Mouse (Mus musculus) stomach, embryonic 16.5 days (tissue): ENCODE data around the gene Herc3. TPM values are rescaled to one million over a fixed set of nuclear protein-coding genes. Genes with fewer than 3 reads are reported as not detected.

Experiments used
- ATAC-seq: fragments of 200-750 bp; cut with Nextera tagmentation; 2 replicates; pipeline ENCODE4 v1.8.0; 2017; ENCODE audit warnings: moderate number of reproducible peaks, moderate TSS enrichment; ENCODE audit not compliant: insufficient read depth, low FRiP score
- H3K27ac ChIP-seq: fragments of 300-500 bp; sonication (generic); 2 replicates; pipeline ENCODE4 v1.5.1; 2014; ENCODE audit warnings: low read length
- H3K27me3 ChIP-seq: fragments of 300-500 bp; sonication (generic); 2 replicates; pipeline ENCODE4 v1.6.1; 2014; ENCODE audit warnings: low read length, control low read depth, mixed read lengths; ENCODE audit not compliant: control insufficient read depth, insufficient read depth
- H3K36me3 ChIP-seq: fragments of 300-500 bp; sonication (generic); 2 replicates; pipeline ENCODE4 v1.6.1; 2014; ENCODE audit warnings: low read length; ENCODE audit not compliant: control insufficient read depth, insufficient read depth
- H3K4me1 ChIP-seq: fragments of 300-500 bp; sonication (generic); 2 replicates; pipeline ENCODE4 v1.6.1; 2014; ENCODE audit warnings: low read length, control low read depth, mixed read lengths; ENCODE audit not compliant: control insufficient read depth, insufficient read depth
- H3K4me2 ChIP-seq: fragments of 300-500 bp; sonication (generic); 2 replicates; pipeline ENCODE4 v1.6.1; 2014; ENCODE audit warnings: low read depth, low read length, mixed read lengths
- H3K4me3 ChIP-seq: fragments of 300-500 bp; sonication (generic); replicated peaks from 2 replicates; pipeline ENCODE4 v1.5.1; 2014; ENCODE audit warnings: mild to moderate bottlenecking, low read length
- H3K9ac ChIP-seq: fragments of 300-500 bp; sonication (generic); 2 replicates; pipeline ENCODE4 v1.6.1; 2014; ENCODE audit warnings: low read length
- H3K9me3 ChIP-seq: fragments of 300-500 bp; sonication (generic); replicated peaks from 2 replicates; pipeline ENCODE4 v1.6.1; 2016; ENCODE audit warnings: low read length, control low read depth; ENCODE audit not compliant: control insufficient read depth
- WGBS: fragments of 180-500 bp; shearing (Covaris S2); extraction: QIAGEN DNeasy Blood & Tissue Kit; methylation state at CpG from one replicate; pipeline ENCODE4 v1.1.7; 2014; 5-methylcytosine and 5-hydroxymethylcytosine counted together
- polyA plus RNA-seq: library from polyadenylated mRNA; unstranded; fragments of >200 nt; fragmentation: Nextera tagmentation; extraction: Ambion mirVana; gene quantifications from 2 replicates; pipeline ENCODE4 v1.2.1, GENCODE M21; 2015

The Herc3 gene
- polyA plus RNA-seq, 1 experiment from 2014 or later, result 10.3 TPM

GRCm38 (mm10) chr6:58879987-58880386, 48.7 kb downstream of the Herc3 start:
- WGBS, result 85% methylated on average over 9 of the region's 9 CpGs
- ATAC-seq, result no peak

GRCm38 (mm10) chr6:58880861-58881260, 49.6 kb downstream of the Herc3 start:
- Histone ChIP-seq H3K9ac (no peak overlapping the region), H3K27me3 (no peaks in the 10 kb centered on the region), H3K9me3 (no peaks in the 10 kb centered on the region), H3K27ac (no peak overlapping the region), H3K36me3 (no peaks in the 10 kb centered on the region), H3K4me2 (no peak overlapping the region), H3K4me3 (no peak overlapping the region), H3K4me1 (no peaks in the 10 kb centered on the region)
- 86% methylated on average over 5 of the region's 5 CpGs for WGBS
- ATAC-seq, result no peak

More at GRCm38 (mm10) chr6:58879987-58880386, 48.7 kb downstream of the Herc3 start:
- Histone ChIP-seq H3K4me2 (no peak overlapping the region), H3K4me3 (no peak overlapping the region), H3K27me3 (no peaks in the 10 kb centered on the region), H3K9me3 (no peaks in the 10 kb centered on the region), H3K4me1 (no peaks in the 10 kb centered on the region), H3K36me3 (no peaks in the 10 kb centered on the region), H3K9ac (no peak overlapping the region), H3K27ac (no peak overlapping the region)

- no peak for ATAC-seq
These were observed 50.1 kb downstream of the Herc3 start for GRCm38 (mm10) chr6:58881363-58881762.

GRCm38 (mm10) chr6:58882271-58882670, 51.0 kb downstream of the Herc3 start:
- ATAC-seq, result no peak
- Histone ChIP-seq H3K4me1 (no peaks in the 10 kb centered on the region), H3K36me3 (peaks cover 2% of the 10 kb centered on the region; the same call in 1 of the 2 replicates), H3K4me3 (no peak overlapping the region), H3K9ac (no peak overlapping the region), H3K27ac (no peak overlapping the region), H3K9me3 (no peaks in the 10 kb centered on the region), H3K4me2 (no peak overlapping the region), H3K27me3 (no peaks in the 10 kb centered on the region)
- 78% methylated on average over 6 of the region's 6 CpGs for WGBS

More at GRCm38 (mm10) chr6:58881363-58881762, 50.1 kb downstream of the Herc3 start:
- 85% methylated on average over 3 of the region's 3 CpGs for WGBS
- Histone ChIP-seq H3K27me3 (no peaks in the 10 kb centered on the region), H3K4me2 (no peak overlapping the region), H3K9me3 (no peaks in the 10 kb centered on the region), H3K4me3 (no peak overlapping the region), H3K27ac (no peak overlapping the region), H3K4me1 (no peaks in the 10 kb centered on the region), H3K9ac (no peak overlapping the region), H3K36me3 (no peaks in the 10 kb centered on the region)

GRCm38 (mm10) chr6:58889917-58890316, 58.7 kb downstream of the Herc3 start:
- no peak overlapping the region for H3K4me2 ChIP-seq
- WGBS, result 86% methylated on average over 3 of the region's 3 CpGs
- no peak for ATAC-seq

GRCm38 (mm10) chr6:58893307-58893706, 62.0 kb downstream of the Herc3 start:
- ATAC-seq, result no peak
- Histone ChIP-seq H3K4me1 (no peaks in the 10 kb centered on the region), H3K27ac (no peak overlapping the region), H3K27me3 (no peaks in the 10 kb centered on the region), H3K9me3 (no peaks in the 10 kb centered on the region), H3K36me3 (no peaks in the 10 kb centered on the region), H3K9ac (no peak overlapping the region), H3K4me3 (no peak overlapping the region), H3K4me2 (no peak overlapping the region)
- 79% methylated on average over 6 of the region's 6 CpGs for WGBS

More at GRCm38 (mm10) chr6:58889917-58890316, 58.7 kb downstream of the Herc3 start:
- Histone ChIP-seq H3K4me1 (no peaks in the 10 kb centered on the region), H3K36me3 (peaks cover 2% of the 10 kb centered on the region; the same call in 1 of the 2 replicates), H3K4me3 (no peak overlapping the region), H3K9me3 (no peaks in the 10 kb centered on the region), H3K27me3 (no peaks in the 10 kb centered on the region), H3K27ac (no peak overlapping the region), H3K9ac (no peak overlapping the region)

GRCm38 (mm10) chr6:58894994-58895393, 63.7 kb downstream of the Herc3 start:
- H3K9me3 ChIP-seq, result no peaks in the 10 kb centered on the region
- H3K4me1 ChIP-seq, result no peaks in the 10 kb centered on the region
- no peak overlapping the region for H3K4me3 ChIP-seq
- H3K36me3 ChIP-seq, result no peaks in the 10 kb centered on the region
- ATAC-seq, result no peak
- no peak overlapping the region for H3K9ac ChIP-seq
- no peak overlapping the region for H3K27ac ChIP-seq
- H3K4me2 ChIP-seq, result no peak overlapping the region
- H3K27me3 ChIP-seq, result no peaks in the 10 kb centered on the region
- 75% methylated on average over 4 of the region's 4 CpGs for WGBS

- H3K9me3 ChIP-seq, result no peaks in the 10 kb centered on the region
- no peak for ATAC-seq
- H3K9ac ChIP-seq, result no peak overlapping the region
- H3K27ac ChIP-seq, result no peak overlapping the region
- H3K4me1 ChIP-seq, result no peaks in the 10 kb centered on the region
- H3K4me2 ChIP-seq, result no peak overlapping the region
- no peaks in the 10 kb centered on the region for H3K36me3 ChIP-seq
- H3K27me3 ChIP-seq, result no peaks in the 10 kb centered on the region
- 79% methylated on average over 3 of the region's 3 CpGs for WGBS
- H3K4me3 ChIP-seq, result no peak overlapping the region
These were observed 65.4 kb downstream of the Herc3 start for GRCm38 (mm10) chr6:58896648-58897047.

GRCm38 (mm10) chr6:58899076-58899475, 67.8 kb downstream of the Herc3 start:
- no peaks in the 10 kb centered on the region for H3K9me3 ChIP-seq

GRCm38 (mm10) chr6:58900536-58900935, 69.3 kb downstream of the Herc3 start:
- WGBS, result 58% methylated on average over 7 of the region's 7 CpGs
- ATAC-seq, result peak; percentile 69
- no peaks in the 10 kb centered on the region for H3K27me3 ChIP-seq

More at GRCm38 (mm10) chr6:58899076-58899475, 67.8 kb downstream of the Herc3 start:
- no peaks in the 10 kb centered on the region for H3K36me3 ChIP-seq
- no peak overlapping the region for H3K27ac ChIP-seq
- H3K4me3 ChIP-seq, result no peak overlapping the region
- H3K4me1 ChIP-seq, result no peaks in the 10 kb centered on the region
- no peak overlapping the region for H3K9ac ChIP-seq
- ATAC-seq, result no peak
- WGBS, result 82% methylated on average over 3 of the region's 3 CpGs
- no peaks in the 10 kb centered on the region for H3K27me3 ChIP-seq
- H3K4me2 ChIP-seq, result no peak overlapping the region

More at GRCm38 (mm10) chr6:58900536-58900935, 69.3 kb downstream of the Herc3 start:
- no peak overlapping the region for H3K9ac ChIP-seq
- no peak overlapping the region for H3K4me3 ChIP-seq
- H3K4me1 ChIP-seq, result no peaks in the 10 kb centered on the region
- H3K36me3 ChIP-seq, result no peaks in the 10 kb centered on the region
- H3K9me3 ChIP-seq, result no peaks in the 10 kb centered on the region
- no peak overlapping the region for H3K4me2 ChIP-seq
- H3K27ac ChIP-seq, result no peak overlapping the region
